Mouse (Mus musculus): ENCODE measurements around the gene Aqp8. TPM values are rescaled to one million over a fixed set of nuclear protein-coding genes. Genes with fewer than 3 reads are reported as not detected.

Gene Aqp8
- total and polyA plus RNA-seq, 3 experiments = not detected

GRCm38 (mm10) chr7:123463569-123463968 lies 1.5 kb downstream of the Aqp8 start:
- TF ChIP-seq MYC (IDR thresholded peaks at IDR 0.05; ENCODE audit: low read depth, low read length) (no peak), JUN (IDR thresholded peaks at IDR 0.05; ENCODE audit: insufficient read depth, low read depth, low read length) (no peak), TBP (conservative IDR thresholded peaks at IDR 0.05; ENCODE audit: low read depth, low read length) (no peak), USF2 (conservative IDR thresholded peaks at IDR 0.05; ENCODE audit: low read depth, low read length) (no peak), ELF1 (IDR thresholded peaks at IDR 0.05; ENCODE audit: low read depth, low read length) (no peak), POLR2AphosphoS2 (IDR thresholded peaks at IDR 0.05; ENCODE audit: low read depth, low read length) (no peak), HCFC1 (IDR thresholded peaks at IDR 0.05; ENCODE audit: low read depth, low read length) (no peak), NRF1 (IDR thresholded peaks at IDR 0.05; ENCODE audit: low read depth, low read length) (no peak), SIN3A (IDR thresholded peaks at IDR 0.05; ENCODE audit: low read length) (no peak), ZNF384 (IDR thresholded peaks at IDR 0.05; ENCODE audit: low read depth, low read length) (no peak), MEF2A (IDR thresholded peaks at IDR 0.05; ENCODE audit: borderline replicate concordance, low read depth, low read length) (no peak), SMC3 (IDR thresholded peaks at IDR 0.05; ENCODE audit: low read depth, low read length) (no peak), KAT2A (IDR thresholded peaks at IDR 0.05; ENCODE audit: insufficient replicate concordance, low read length) (no peak), MXI1 (IDR thresholded peaks at IDR 0.05; ENCODE audit: low read depth, low read length) (no peak), ZMIZ1 (IDR thresholded peaks at IDR 0.05; ENCODE audit: low read depth, low read length) (no peak), ZKSCAN1 (IDR thresholded peaks at IDR 0.05; ENCODE audit: borderline replicate concordance, low read depth, low read length) (no peak), CTCF (conservative IDR thresholded peaks at IDR 0.05 in 1 of 2, IDR thresholded peaks at IDR 0.05 in 1 of 2; ENCODE audit: low read depth in 2 of 2, low read length in 2 of 2) (no peak), MAX (IDR thresholded peaks at IDR 0.05; ENCODE audit: low read length) (no peak), USF1 (IDR thresholded peaks at IDR 0.05; ENCODE audit: low read depth, low read length) (no peak), UBTF (IDR thresholded peaks at IDR 0.05; ENCODE audit: low read depth, low read length) (no peak)
- no peaks in the 10 kb centered on the region for H3K79me2 ChIP-seq (replicated peaks; ENCODE audit: control insufficient read depth, extremely low read depth, insufficient read depth, poor library complexity, severe bottlenecking)
- H3K36me3 ChIP-seq (replicated peaks in 1 of 2; ENCODE audit: control insufficient read depth in 1 of 2, insufficient read depth in 1 of 2, low read length in 1 of 2) = no peaks in the 10 kb centered on the region
- dilution Hi-C loops (cut with MboI; ENCODE audit: extremely low pct_ligation_motif_present, extremely low pct_unique_long_range_greater_than_20kb, low sequenced_read_pairs) = no loop called here
- in situ Hi-C loops (cut with MboI; ENCODE audit: low pct_ligation_motif_present, low pct_unique_long_range_greater_than_20kb, low sequenced_read_pairs) = loop anchor here (10.0 kb wide), 1 partner anchor 449 kb away; no protein-coding TSS in a partner anchor
- no peak for DNase-seq (ENCODE audit: extremely low read depth)
- H3K9ac ChIP-seq (ENCODE audit: insufficient read depth, low read depth) = no peak overlapping the region
- H3K9me3 ChIP-seq (replicated peaks; ENCODE audit: low read length) = no peaks in the 10 kb centered on the region
- H3K4me2 ChIP-seq (ENCODE audit: insufficient read depth, low read depth, poor library complexity, severe bottlenecking) = no peak overlapping the region
- H3K4me1 ChIP-seq (ENCODE audit: control insufficient read depth in 1 of 2, insufficient read depth in 2 of 2) = 0 out of 4 replicates have a peak, but pooled peaks cover 0 to 4% of the 10 kb centered on the region in 2 experiments
- H3K27ac ChIP-seq (ENCODE audit: insufficient read depth, low read depth) = no peak overlapping the region
- peaks cover 11% of the 10 kb centered on the region for H3K27me3 ChIP-seq (replicated peaks)
- H3K4me3 ChIP-seq (replicated peaks in 1 of 3; ENCODE audit: low read depth in 2 of 3, low read length in 2 of 3, poor library complexity in 1 of 3) = no peak overlapping the region

- in situ Hi-C loops (cut with MboI; ENCODE audit: low pct_ligation_motif_present, low pct_unique_long_range_greater_than_20kb, low sequenced_read_pairs) (loop anchor here (5.0 to 10.0 kb wide), 3 partner anchors 64 to 451 kb away; no protein-coding TSS in a partner anchor), dilution Hi-C loops (cut with MboI; ENCODE audit: extremely low pct_ligation_motif_present, extremely low pct_unique_long_range_greater_than_20kb, low sequenced_read_pairs) (no loop called here)
- peak; percentile 62 for DNase-seq (ENCODE audit: extremely low read depth)
- H3K9ac ChIP-seq (ENCODE audit: insufficient read depth, low read depth) = no peak overlapping the region
- H3K9me3 ChIP-seq (replicated peaks; ENCODE audit: low read length) = no peaks in the 10 kb centered on the region
- H3K36me3 ChIP-seq (replicated peaks in 1 of 2; ENCODE audit: control insufficient read depth in 1 of 2, insufficient read depth in 1 of 2, low read length in 1 of 2) = no peaks in the 10 kb centered on the region
- 0 out of 4 replicates have a peak, but pooled peaks cover 0 to 4% of the 10 kb centered on the region in 2 experiments for H3K4me1 ChIP-seq (ENCODE audit: control insufficient read depth in 1 of 2, insufficient read depth in 2 of 2)
- peaks cover 13% of the 10 kb centered on the region for H3K27me3 ChIP-seq (replicated peaks)
- no peak overlapping the region for H3K4me3 ChIP-seq (replicated peaks in 1 of 3; ENCODE audit: low read depth in 2 of 3, low read length in 2 of 3, poor library complexity in 1 of 3)
- H3K79me2 ChIP-seq (replicated peaks; ENCODE audit: control insufficient read depth, extremely low read depth, insufficient read depth, poor library complexity, severe bottlenecking) = no peaks in the 10 kb centered on the region
- H3K27ac ChIP-seq (ENCODE audit: insufficient read depth, low read depth) = no peak overlapping the region
- H3K4me2 ChIP-seq (ENCODE audit: insufficient read depth, low read depth, poor library complexity, severe bottlenecking) = no peak overlapping the region
- TF ChIP-seq MYC (IDR thresholded peaks at IDR 0.05; ENCODE audit: low read depth, low read length) (0 out of 2 replicates have a peak, but pooled peaks have one; percentile 35), CHD1 (IDR thresholded peaks at IDR 0.05; ENCODE audit: low read depth, low read length) (no peak), JUN (IDR thresholded peaks at IDR 0.05; ENCODE audit: insufficient read depth, low read depth, low read length) (no peak), RAD21 (IDR thresholded peaks at IDR 0.05; ENCODE audit: low read depth, low read length) (peak; percentile 99), USF1 (IDR thresholded peaks at IDR 0.05; ENCODE audit: low read depth, low read length) (no peak), BHLHE40 (IDR thresholded peaks at IDR 0.05; ENCODE audit: low read depth, low read length) (no peak), CTCF (conservative IDR thresholded peaks at IDR 0.05 in 1 of 2, IDR thresholded peaks at IDR 0.05 in 1 of 2; ENCODE audit: low read depth in 2 of 2, low read length in 2 of 2) (peak; percentile 83 to 97), UBTF (IDR thresholded peaks at IDR 0.05; ENCODE audit: low read depth, low read length) (no peak), MAFK (IDR thresholded peaks at IDR 0.05; ENCODE audit: insufficient replicate concordance, low read length) (no peak), MEF2A (IDR thresholded peaks at IDR 0.05; ENCODE audit: borderline replicate concordance, low read depth, low read length) (peak; percentile 45; the same call in 1 of the 2 replicates), TBP (conservative IDR thresholded peaks at IDR 0.05; ENCODE audit: low read depth, low read length) (no peak), MAZ (IDR thresholded peaks at IDR 0.05; ENCODE audit: low read depth, low read length) (no peak), ETS1 (conservative IDR thresholded peaks at IDR 0.05; ENCODE audit: low read depth, low read length) (no peak), ZC3H11A (IDR thresholded peaks at IDR 0.05; ENCODE audit: low read depth, low read length) (peak; percentile 90), NRF1 (IDR thresholded peaks at IDR 0.05; ENCODE audit: low read depth, low read length) (no peak), IRF4 (IDR thresholded peaks at IDR 0.05; ENCODE audit: low read depth, low read length) (peak; percentile 57; the same call in 1 of the 2 replicates), JUND (conservative IDR thresholded peaks at IDR 0.05; ENCODE audit: low read depth, low read length) (peak; percentile 39; the same call in 1 of the 2 replicates), MXI1 (IDR thresholded peaks at IDR 0.05; ENCODE audit: low read depth, low read length) (no peak), SMC3 (IDR thresholded peaks at IDR 0.05; ENCODE audit: low read depth, low read length) (peak; percentile 94)
Measured at GRCm38 (mm10) chr7:123465692-123466387, 3.7 kb downstream of the Aqp8 start.
